Mouse (Mus musculus): ENCODE results near the gene Bach2.

Bach2 gene

GRCm38 (mm10) chr4:32529443-32529995, 290.9 kb downstream of the Bach2 start:
- no peak for DNase-seq (ENCODE audit: low spot score)

GRCm38 (mm10) chr4:32530421-32530920, 291.9 kb downstream of the Bach2 start:
- DNase-seq (ENCODE audit: low spot score): peak; percentile 27

GRCm38 (mm10) chr4:32530921-32531846, 292.6 kb downstream of the Bach2 start:
- DNase-seq (ENCODE audit: low spot score): peak; percentile 48

DNA sequence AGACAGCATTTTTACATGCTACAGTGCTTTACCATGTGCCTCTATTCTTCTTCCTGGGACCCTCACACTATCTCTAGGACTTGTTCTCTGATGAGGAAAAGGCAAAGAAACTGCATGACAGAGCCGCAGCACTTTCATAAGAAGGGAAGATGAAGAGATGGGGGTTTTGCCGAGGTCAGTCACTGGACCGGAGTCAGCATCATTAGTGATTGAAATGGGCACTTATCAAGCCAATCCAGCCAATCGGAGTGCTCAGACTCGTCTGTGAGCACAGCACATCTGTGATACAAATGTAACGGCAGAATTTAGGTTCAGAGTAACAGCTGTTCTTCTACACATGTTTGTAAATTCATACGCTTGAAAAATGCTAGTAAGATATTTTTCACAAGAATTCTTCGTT, 293.5 kb downstream of the Bach2 start:
- no peak for DNase-seq (ENCODE audit: low spot score)

GRCm38 (mm10) chr4:32533735-32534134, 295.1 kb downstream of the Bach2 start:
- no peak for DNase-seq (ENCODE audit: low spot score)

- no peak for DNase-seq (ENCODE audit: low spot score)
Observed at GRCm38 (mm10) chr4:32535626-32536025, 297.0 kb downstream of the Bach2 start.

DNA sequence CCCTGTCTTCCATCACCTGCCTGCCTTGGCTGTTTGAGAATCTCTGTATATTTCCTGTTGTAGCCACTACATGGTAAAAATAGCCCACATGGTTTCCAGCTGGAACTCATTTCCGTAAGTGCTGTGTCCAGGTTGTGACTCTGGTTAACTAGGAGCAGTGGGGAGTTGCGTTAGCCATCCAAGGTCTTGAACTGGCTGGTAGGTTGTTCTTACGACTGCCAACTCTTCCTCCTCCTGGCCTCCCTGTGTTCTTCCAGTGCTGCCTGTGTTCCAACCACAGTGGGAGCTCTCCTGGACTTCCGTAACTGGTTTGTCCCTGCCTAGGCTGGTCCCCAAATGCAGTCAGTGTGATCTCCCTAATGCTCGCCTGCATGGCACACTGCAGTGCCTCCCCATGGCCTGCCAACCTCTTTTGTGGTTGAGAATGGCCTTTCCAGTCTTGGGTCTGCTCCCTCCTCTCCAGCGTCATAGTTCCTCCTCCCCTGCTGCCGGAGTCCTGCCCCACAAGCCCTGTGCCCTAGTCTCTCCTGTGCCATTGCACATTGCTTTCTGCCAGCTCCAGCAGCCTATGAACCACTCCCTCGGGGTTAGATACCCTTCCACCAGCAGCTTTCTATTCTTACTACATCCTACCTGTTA, 298.4 kb downstream of the Bach2 start:
- no peak for DNase-seq (ENCODE audit: low spot score)

- DNase-seq (ENCODE audit: low spot score): peak; percentile 76
Observed at GRCm38 (mm10) chr4:32538088-32538487, 299.5 kb downstream of the Bach2 start.

DNA sequence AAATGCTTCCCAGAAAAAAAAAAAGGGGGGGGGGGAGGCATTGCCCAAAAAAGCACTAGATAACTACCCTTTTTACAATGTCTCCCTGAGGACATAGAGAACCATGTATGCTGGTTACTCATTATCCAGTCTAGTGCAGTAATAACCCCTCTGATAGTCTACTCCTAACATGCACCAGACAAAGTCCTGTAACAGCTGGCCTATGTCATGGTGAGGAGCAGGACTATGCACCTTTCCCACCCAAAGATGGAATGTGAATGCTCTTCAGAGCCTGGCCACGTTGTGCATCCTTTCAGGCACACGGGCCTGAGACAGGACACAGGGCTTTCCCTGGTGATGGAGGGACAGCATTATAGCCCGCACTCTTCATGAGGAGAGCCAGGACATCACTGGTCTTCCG, 299.9 kb downstream of the Bach2 start:
- no peak for DNase-seq (ENCODE audit: low spot score)

DNA sequence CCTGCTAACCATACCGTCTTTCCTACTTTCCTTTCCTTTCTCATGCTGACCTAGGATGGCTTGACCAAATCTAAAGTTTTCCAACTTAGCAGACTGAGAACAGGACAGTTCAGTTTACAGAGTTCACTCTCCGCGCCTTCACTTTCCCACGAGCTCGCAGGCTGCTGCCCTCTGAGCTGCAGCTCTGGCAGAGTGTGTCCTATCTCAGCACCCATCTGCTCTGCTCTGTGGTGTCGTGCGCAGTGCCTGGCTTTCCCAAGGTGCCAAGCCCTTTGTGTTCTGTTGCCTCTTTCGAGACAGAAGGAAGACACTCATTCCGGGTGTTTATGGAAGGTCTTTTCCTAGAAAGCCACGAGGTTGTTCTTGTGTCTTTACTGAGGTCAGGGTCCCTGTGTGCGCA, 300.4 kb downstream of the Bach2 start:
- DNase-seq (ENCODE audit: low spot score): no peak

- DNase-seq (ENCODE audit: low spot score): no peak
Observed at GRCm38 (mm10) chr4:32544821-32545545, 306.4 kb downstream of the Bach2 start.

DNA sequence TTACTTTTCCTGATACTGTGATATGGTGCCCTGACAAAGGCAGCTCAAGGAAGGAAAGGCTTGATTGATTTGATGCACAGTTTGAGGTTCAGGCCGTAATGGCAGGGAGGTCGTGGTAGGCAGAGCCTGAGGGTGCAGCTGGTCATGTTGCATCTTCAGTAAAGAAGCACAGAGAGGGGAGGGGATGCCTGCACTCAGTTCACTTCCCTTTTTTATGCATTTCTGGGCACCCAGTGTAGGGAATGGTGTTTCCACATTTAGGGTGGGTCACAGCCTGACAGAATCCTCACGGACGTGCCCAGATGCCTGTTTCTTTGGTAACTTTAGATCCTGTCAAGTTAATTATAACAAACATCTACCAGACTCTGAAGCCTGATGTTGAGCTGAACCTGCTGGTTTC, 306.9 kb downstream of the Bach2 start:
- DNase-seq (ENCODE audit: low spot score): no peak

DNA sequence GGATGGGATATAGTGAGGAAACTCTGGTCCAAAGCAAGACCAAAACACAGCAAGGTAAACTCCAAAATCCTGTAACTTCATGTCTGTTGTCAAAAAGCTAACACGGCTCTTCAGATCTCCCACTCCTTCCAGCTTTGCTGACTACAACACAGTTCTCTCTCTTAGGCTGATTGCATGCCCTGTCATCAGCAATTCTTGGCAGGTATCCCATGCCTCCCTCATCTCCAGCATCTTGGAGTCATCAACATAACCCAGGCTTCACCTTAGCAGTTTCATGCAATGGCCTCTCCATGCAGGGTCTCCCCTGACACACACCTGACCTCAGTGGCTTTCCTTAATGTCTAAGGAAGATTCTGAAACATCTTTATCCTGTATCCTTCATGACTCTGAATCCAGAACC, 310.5 kb downstream of the Bach2 start:
- no peak for DNase-seq (ENCODE audit: low spot score)

GRCm38 (mm10) chr4:32551337-32551736, 312.7 kb downstream of the Bach2 start:
- no peak for DNase-seq (ENCODE audit: low spot score)

- no peak for DNase-seq (ENCODE audit: low spot score)
Observed at GRCm38 (mm10) chr4:32555506-32555905, 316.9 kb downstream of the Bach2 start.

DNA sequence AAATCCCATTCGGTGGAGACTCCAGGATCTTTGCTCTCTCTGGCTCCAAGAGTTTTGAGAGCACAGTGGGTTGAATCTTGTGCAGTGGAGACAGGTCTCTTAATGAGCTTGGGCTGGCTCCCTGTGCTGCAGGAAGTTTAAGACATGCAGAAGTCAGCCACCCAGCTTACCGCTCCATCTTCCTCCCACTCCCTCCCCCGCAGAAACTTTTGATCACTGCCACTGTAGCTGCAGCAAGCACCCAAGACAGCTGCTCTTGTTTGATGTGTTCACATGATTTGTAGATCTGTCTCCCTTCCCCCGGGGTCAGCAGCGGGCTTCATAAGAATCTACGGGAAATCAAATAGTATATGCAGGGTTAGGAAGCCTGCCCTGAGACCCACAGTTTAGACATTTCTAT, 321.6 kb downstream of the Bach2 start:
- peak; percentile 44 for DNase-seq (ENCODE audit: low spot score)

GRCm38 (mm10) chr4:32560724-32561554, 322.3 kb downstream of the Bach2 start:
- peak; percentile 43 for DNase-seq (ENCODE audit: low spot score)

GRCm38 (mm10) chr4:32561555-32562095, 323.0 kb downstream of the Bach2 start:
- DNase-seq (ENCODE audit: low spot score): peak; percentile 81

- DNase-seq (ENCODE audit: low spot score): no peak
Observed at GRCm38 (mm10) chr4:32562319-32563115, 323.9 kb downstream of the Bach2 start.

DNA sequence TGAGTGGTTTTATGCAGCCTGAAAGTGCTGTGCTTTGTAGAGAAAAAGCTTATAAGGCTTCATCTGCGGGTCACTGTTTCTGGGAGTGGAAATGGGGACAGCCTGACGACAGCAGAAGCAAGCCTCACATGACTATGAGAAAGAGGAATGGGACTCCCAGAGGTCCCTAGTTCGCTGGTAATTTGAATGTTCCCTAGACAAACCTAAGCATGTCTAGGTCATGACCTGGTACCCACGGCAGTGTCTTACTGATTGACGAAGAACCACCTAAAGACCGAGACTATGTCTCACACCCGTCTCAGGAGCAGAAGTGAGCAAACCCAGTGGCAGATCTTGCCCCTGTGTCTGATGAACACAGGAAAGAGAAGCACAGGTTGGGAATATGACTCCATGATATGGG, 325.8 kb downstream of the Bach2 start:
- DNase-seq (ENCODE audit: low spot score): no peak

Data from layer of hippocampus, adult 11-12 months (tissue).